9 mouse cellular contexts compared by ENCODE assay signal in the genomic region with DNA sequence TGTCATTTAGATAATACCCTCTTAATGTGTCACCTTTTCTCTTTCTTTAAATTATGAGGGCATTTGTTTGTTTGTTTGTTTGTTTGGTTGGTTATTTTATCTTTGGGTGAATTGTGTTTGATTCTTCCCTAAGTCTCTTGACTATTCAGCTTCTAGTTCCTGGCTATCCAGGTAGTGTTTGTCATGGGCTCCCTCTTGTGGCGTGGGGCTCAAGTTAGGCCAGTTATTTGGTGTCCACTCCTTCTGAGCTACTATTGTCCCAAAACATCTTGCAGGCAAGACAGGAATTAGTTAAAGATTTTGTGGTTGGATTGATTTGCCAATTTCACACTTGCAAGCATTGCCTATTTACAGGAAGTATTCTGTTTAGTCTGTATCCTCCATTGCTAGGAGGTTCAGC.
A peak's percentile ranks its signal among the peaks of the same experiment; 100 is the strongest.
DNase-seq lines count a peak whose midpoint lies in the region; ATAC-seq and TF ChIP-seq lines count a peak whose summit lies in the region.
"Had no signal": no experiment of that assay in that cellular context is flagged by ENCODE, and none has a peak within 500 bp of the region (broad histone marks: within the 10 kb centered on the region; RNA-seq: fewer than 3 reads in every experiment).

No protein-coding gene starts in this region.

- no peaks in the 10 kb centered on the region for H3K9me3 ChIP-seq in midbrain, postnatal 0 days (ENCODE audit: low read length)
- H3K9me3 ChIP-seq in midbrain, embryonic 13.5 days: no peaks in the 10 kb centered on the region
- H3K9me3 ChIP-seq: liver, embryonic 15.5 days had no signal

- intact Hi-C loops in left cerebral cortex, postnatal 36 days (cut with DNase I): loop anchor here (5.0 kb wide), 1 partner anchor 534 kb away; no protein-coding TSS in a partner anchor

- WGBS in midbrain, postnatal 0 days: 52% methylated on average over 1 of the region's 1 CpGs
- 56% methylated on average over 1 of the region's 1 CpGs for WGBS in midbrain, embryonic 13.5 days
- WGBS in thymus, adult 2 months: 56% methylated on average over 1 of the region's 1 CpGs

- no peak for TF ChIP-seq POLR2A in embryonic fibroblast, embryonic 13.5 days (IDR thresholded peaks at IDR 0.05; ENCODE audit: low read depth, low read length)
- no peak for TF ChIP-seq POLR2A in thymus, adult 2 months (IDR thresholded peaks at IDR 0.05; ENCODE audit: control insufficient read depth, extremely low read depth, insufficient read depth, low read length, poor library complexity)

- peak; percentile 58 for TF ChIP-seq CTCF in midbrain, postnatal 0 days (IDR thresholded peaks at IDR 0.05)
- 0 out of 2 replicates have a peak, but pooled peaks have one; percentile 10 for TF ChIP-seq CTCF in embryonic fibroblast, embryonic 13.5 days (IDR thresholded peaks at IDR 0.05; ENCODE audit: borderline replicate concordance, insufficient read depth, low read length)
- TF ChIP-seq CTCF in thymus, adult 2 months (IDR thresholded peaks at IDR 0.05; ENCODE audit: borderline replicate concordance, control insufficient read depth, extremely low read depth, insufficient read depth, low read length, poor library complexity): no peak

- no peak overlapping the region for H3K4me3 ChIP-seq in midbrain, postnatal 0 days (ENCODE audit: low read depth, low read length)
- H3K4me3 ChIP-seq in midbrain, embryonic 13.5 days (replicated peaks): no peak overlapping the region
- H3K4me3 ChIP-seq in embryonic fibroblast, embryonic 13.5 days (ENCODE audit: insufficient read depth, low read length): no peak overlapping the region
- no peak overlapping the region for H3K4me3 ChIP-seq in thymus, adult 2 months (ENCODE audit: control insufficient read depth, insufficient read depth, low read length)
- H3K4me3 ChIP-seq: liver, embryonic 15.5 days had no signal

- no peak overlapping the region for H3K9ac ChIP-seq in midbrain, postnatal 0 days (replicated peaks; ENCODE audit: low read length, poor library complexity, severe bottlenecking)
- no peak overlapping the region for H3K9ac ChIP-seq in midbrain, embryonic 13.5 days (replicated peaks)
- H3K9ac ChIP-seq: liver, embryonic 15.5 days had no signal

- H3K36me3 ChIP-seq in midbrain, postnatal 0 days (ENCODE audit: insufficient read depth, low read length): no peaks in the 10 kb centered on the region
- H3K36me3 ChIP-seq in midbrain, embryonic 13.5 days: no peaks in the 10 kb centered on the region
- no peaks in the 10 kb centered on the region for H3K36me3 ChIP-seq in thymus, adult 2 months (ENCODE audit: control insufficient read depth, insufficient read depth, low read length)
- H3K36me3 ChIP-seq: liver, embryonic 15.5 days had no signal

- H3K4me2 ChIP-seq in midbrain, postnatal 0 days (ENCODE audit: low read depth, low read length, poor library complexity, severe bottlenecking): no peak overlapping the region
- H3K4me2 ChIP-seq in midbrain, embryonic 13.5 days (replicated peaks): no peak overlapping the region
- H3K4me2 ChIP-seq: liver, embryonic 15.5 days had no signal

- H3K27me3 ChIP-seq in midbrain, postnatal 0 days (ENCODE audit: insufficient read depth, low read length): no peaks in the 10 kb centered on the region
- no peaks in the 10 kb centered on the region for H3K27me3 ChIP-seq in midbrain, embryonic 13.5 days
- no peaks in the 10 kb centered on the region for H3K27me3 ChIP-seq in thymus, adult 2 months (ENCODE audit: control insufficient read depth, insufficient read depth, low read length)
- H3K27me3 ChIP-seq: liver, embryonic 15.5 days had no signal

- ATAC-seq in frontal cortex, adult (ENCODE audit: low TSS enrichment): peak; percentile 93
- no peak for ATAC-seq in midbrain, postnatal 0 days (ENCODE audit: low FRiP score)
- no peak for ATAC-seq in midbrain, embryonic 13.5 days

- no peak overlapping the region for H3K27ac ChIP-seq in midbrain, postnatal 0 days (ENCODE audit: low read depth, low read length)
- no peak overlapping the region for H3K27ac ChIP-seq in midbrain, embryonic 13.5 days
- H3K27ac ChIP-seq in embryonic fibroblast, embryonic 13.5 days (ENCODE audit: insufficient read depth, low read length): no peak overlapping the region
- no peak overlapping the region for H3K27ac ChIP-seq in thymus, adult 2 months (ENCODE audit: control insufficient read depth, insufficient read depth, low read length)
- H3K27ac ChIP-seq: liver, embryonic 15.5 days had no signal

- no peaks in the 10 kb centered on the region for H3K4me1 ChIP-seq in midbrain, postnatal 0 days (ENCODE audit: insufficient read depth, low read length)
- H3K4me1 ChIP-seq in midbrain, embryonic 13.5 days (replicated peaks): no peaks in the 10 kb centered on the region
- no peaks in the 10 kb centered on the region for H3K4me1 ChIP-seq in embryonic fibroblast, embryonic 13.5 days (ENCODE audit: control insufficient read depth, insufficient read depth, low read length)
- H3K4me1 ChIP-seq in thymus, adult 2 months (replicated peaks; ENCODE audit: control insufficient read depth, insufficient read depth, low read length): no peaks in the 10 kb centered on the region
- H3K4me1 ChIP-seq: liver, embryonic 15.5 days had no signal

- no peak for DNase-seq in frontal cortex, postnatal 10 days (ENCODE audit: low spot score in 2 of 2)
- peak; percentile 32 for DNase-seq in midbrain, postnatal 0 days (ENCODE audit: low spot score)
- DNase-seq in left cerebral cortex, postnatal 36 days (ENCODE audit: low spot score in 2 of 2): peak; percentile 12 to 27
- no peak for DNase-seq in thymus, adult 2 months
- DNase-seq in spleen, postnatal 10 days (ENCODE audit: low spot score in 2 of 2): no peak

Comparison
In these comparisons a context has a peak if more than half of its experiments do, and no peak if none do; other contexts are left out.
1. DNase-seq: peak in midbrain, postnatal 0 days (single experiment) and left cerebral cortex, postnatal 36 days (2 of 2); none in frontal cortex, postnatal 10 days (0 of 2), thymus, adult 2 months (single experiment) and spleen, postnatal 10 days (0 of 2).